Mouse (Mus musculus): Measurements from ENCODE around the gene Rd3. TPM values are rescaled to one million over a fixed set of nuclear protein-coding genes. Genes with fewer than 3 reads are reported as not detected.

Gene Rd3
- total RNA-seq, 2 experiments from 2014 or later, result 0.08 TPM; not detected in 1

Small RNA genes lying within 50 kb of the gene (microRNA-seq; reads per million reads assigned to microRNA genes)
- 0 reads per million in 2 experiments for gene Mir3473c

Other genes starting within 250 kb of the Rd3 start
- gene Nek2, start 155.9 kb upstream of the Rd3 start, total RNA-seq (2021), result under 1 TPM; 0.47 to 0.54 TPM
- gene Slc30a1, start 70.6 kb upstream of the Rd3 start, total RNA-seq (2021), result 1 to 10 TPM; 5.6 to 7.7 TPM
- gene Traf5, start 115.2 kb downstream of the Rd3 start, total RNA-seq (2021), result 1 to 10 TPM; 2.9 to 3.0 TPM
- 10 to 100 TPM; 21.0 to 21.9 TPM for gene Rcor3, start 160.7 kb downstream of the Rd3 start, total RNA-seq (2021)
- not detected for gene Kcnh1, start 213.4 kb downstream of the Rd3 start, total RNA-seq (2021)

Data from gastrocnemius, postnatal 36 days (tissue).